Mouse (Mus musculus) inflammation-experienced regulatory T-cells, adult 6 months (primary cell): ENCODE measurements around the gene Dlgap3. TPM values are rescaled to one million over a fixed set of nuclear protein-coding genes. Genes with fewer than 3 reads are reported as not detected.

ENCODE experiments used
- ATAC-seq: one replicate; pipeline ENCODE4 v1.8.0; 2017
- polyA plus RNA-seq, 3 experiments: library from polyadenylated mRNA; unstranded; fragments of 100-300 nt; shearing (Covaris generic); gene quantifications; one replicate each; pipeline ENCODE4 v1.2.1; 2017

Dlgap3 gene
- polyA plus RNA-seq, 3 experiments from 2014 or later: not detected

- no peak for ATAC-seq
These were observed 95.2 kb downstream of the Dlgap3 start for GRCm38 (mm10) chr4:127264183-127264554.

- ATAC-seq: no peak
These were observed 109.5 kb downstream of the Dlgap3 start for GRCm38 (mm10) chr4:127278451-127279001.

GRCm38 (mm10) chr4:127279241-127279640 is 110.2 kb downstream of the Dlgap3 start:
- ATAC-seq: no peak

Other genes starting within 250 kb of the Dlgap3 start
- 10 to 100 TPM; 12.1 to 22.4 (median 12.6) TPM for gene Zmym4, start 201.1 kb upstream of the Dlgap3 start, polyA plus RNA-seq
- gene Sfpq, start 147.9 kb upstream of the Dlgap3 start, polyA plus RNA-seq: 10 to 100 TPM; 36.0 to 64.5 (median 57.7) TPM
- gene Zmym1, start 108.1 kb upstream of the Dlgap3 start, polyA plus RNA-seq: 10 to 100 TPM; 19.6 to 26.7 (median 22.5) TPM
- gene Zmym6, start 91.8 kb upstream of the Dlgap3 start, polyA plus RNA-seq: 10 to 100 TPM; 11.2 to 30.7 (median 15.2) TPM
- 10 to 100 TPM; 12.0 to 23.9 (median 19.0) TPM for gene Tmem35b, start 45.5 kb upstream of the Dlgap3 start, polyA plus RNA-seq
- 10 to 100 TPM; 36.7 to 50.5 (median 49.6) TPM for gene Smim12, start 74.6 kb downstream of the Dlgap3 start, polyA plus RNA-seq
- gene Gja4, start 144.8 kb downstream of the Dlgap3 start, polyA plus RNA-seq: under 1 TPM in 1 of 3 experiments, not detected in 2; 0.27 TPM
- gene Gjb3, start 161.6 kb downstream of the Dlgap3 start, polyA plus RNA-seq: under 1 TPM in 1 of 3 experiments, not detected in 2; 0.20 TPM
- gene Gjb4, start 184.9 kb downstream of the Dlgap3 start, polyA plus RNA-seq: not detected
- gene Gjb5, start 189.0 kb downstream of the Dlgap3 start, polyA plus RNA-seq: not detected